Mouse (Mus musculus) ES-Bruce4 (cell line): ENCODE measurements around the gene Akna. TPM values are rescaled to one million over a fixed set of nuclear protein-coding genes. Genes with fewer than 3 reads are reported as not detected.
A peak's percentile ranks its signal among the peaks of the same experiment; 100 is the strongest.

Experiments
- H3K27ac ChIP-seq: 2 replicates; pipeline ENCODE4 v1.5.1; 2012; ENCODE audit warnings: low read length, inconsistent platforms; ENCODE audit not compliant: insufficient read depth
- H3K27me3 ChIP-seq: 2 replicates; pipeline ENCODE4 v1.6.1; 2012; ENCODE audit warnings: mild to moderate bottlenecking, low read length, inconsistent platforms; ENCODE audit not compliant: control insufficient read depth, poor library complexity, insufficient read depth, severe bottlenecking
- H3K36me3 ChIP-seq: 2 replicates; pipeline ENCODE4 v1.6.1; 2012; ENCODE audit warnings: inconsistent platforms, mild to moderate bottlenecking, low read length, moderate library complexity; ENCODE audit not compliant: control insufficient read depth, poor library complexity, insufficient read depth, severe bottlenecking
- H3K4me1 ChIP-seq: one replicate; pipeline ENCODE4 v1.8.1; 2011; ENCODE audit warnings: low read length; ENCODE audit not compliant: control insufficient read depth, insufficient read depth
- H3K4me3 ChIP-seq: 2 replicates; pipeline ENCODE4 v1.5.1; 2011; ENCODE audit warnings: low read depth, mild to moderate bottlenecking, low read length
- H3K9ac ChIP-seq: 2 replicates; pipeline ENCODE4 v1.6.1; 2012; ENCODE audit warnings: low read depth, mild to moderate bottlenecking, inconsistent platforms; ENCODE audit not compliant: poor library complexity, severe bottlenecking
- H3K9me3 ChIP-seq: replicated peaks from 2 replicates; pipeline ENCODE4 v1.6.1; 2012; ENCODE audit warnings: mild to moderate bottlenecking, low read length, inconsistent platforms; ENCODE audit not compliant: control insufficient read depth, poor library complexity, insufficient read depth, severe bottlenecking
- CTCF ChIP-seq: IDR thresholded peaks from one replicate; pipeline ENCODE4 v1.8.1; 2011; ENCODE audit warnings: low read depth, low read length
- EP300 ChIP-seq: IDR thresholded peaks from 2 replicates; pipeline ENCODE4 v1.6.1; 2011; ENCODE audit warnings: low read depth, low read length; ENCODE audit not compliant: insufficient read depth
- POLR2A ChIP-seq: IDR thresholded peaks from one replicate; pipeline ENCODE4 v1.8.1; 2011; ENCODE audit warnings: low read length; ENCODE audit not compliant: insufficient read depth
- polyA plus RNA-seq: library from polyadenylated mRNA; stranded (reverse); fragments of >200 nt; gene quantifications from 2 replicates; pipeline ENCODE4 v1.2.4, GENCODE M21; 2011; ENCODE audit warnings: low read depth; ENCODE audit not compliant: missing spikeins, insufficient read depth, insufficient read length

Gene Akna
- polyA plus RNA-seq, 1 experiment, result 4.0 TPM

DNA sequence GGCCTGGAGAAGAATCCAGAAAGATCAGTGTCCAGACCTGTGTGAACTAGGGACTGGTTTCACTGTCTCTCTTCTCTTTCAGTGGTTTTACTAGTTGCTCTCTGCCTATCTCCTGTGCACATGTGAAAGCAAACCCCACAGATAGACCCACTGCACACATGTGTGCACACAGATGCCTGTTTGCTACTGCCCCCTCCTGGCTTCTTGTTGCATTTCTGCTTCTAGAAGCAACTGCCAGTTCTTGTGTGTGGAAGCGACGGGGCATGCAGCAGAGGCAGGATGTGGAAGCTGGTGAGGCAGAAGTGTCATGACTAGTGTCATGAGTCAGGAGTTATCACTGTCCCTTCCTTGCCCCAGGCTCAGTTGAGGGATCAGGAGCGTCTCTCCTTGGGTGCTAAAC is 31.3 kb downstream of the Akna start:
- Histone ChIP-seq H3K36me3 (no peaks in the 10 kb centered on the region), H3K27ac (no peak overlapping the region), H3K9ac (no peak overlapping the region)

DNA sequence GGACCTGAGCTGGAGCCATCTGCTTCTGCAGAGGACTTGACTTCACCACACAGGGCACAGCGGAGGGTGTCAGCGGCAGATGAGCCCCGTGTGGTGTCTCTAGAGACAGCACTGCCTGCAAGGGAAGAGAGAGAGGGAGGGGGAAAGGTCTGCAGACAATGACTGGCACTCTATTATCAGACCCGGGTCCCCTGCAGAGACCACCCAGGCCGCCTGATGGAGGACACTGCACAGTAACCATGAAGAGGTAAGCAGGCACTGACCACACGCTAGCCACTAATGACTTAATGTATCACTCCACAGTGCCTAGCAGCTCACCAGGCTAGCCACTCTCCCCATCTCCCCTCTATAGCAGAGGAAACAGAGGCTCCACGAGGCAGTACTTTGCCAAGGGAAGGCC is 32.3 kb downstream of the Akna start:
- TF ChIP-seq POLR2A, result no peak
- TF ChIP-seq EP300, result no peak
- TF ChIP-seq CTCF, result no peak
- Histone ChIP-seq H3K36me3 (no peaks in the 10 kb centered on the region), H3K9ac (no peak overlapping the region), H3K27ac (no peak overlapping the region), H3K27me3 (no peaks in the 10 kb centered on the region), H3K9me3 (no peaks in the 10 kb centered on the region), H3K4me1 (no peaks in the 10 kb centered on the region), H3K4me3 (no peak overlapping the region)

More for the DNA sequence above, 31.3 kb downstream of the Akna start:
- Histone ChIP-seq H3K9me3 (no peaks in the 10 kb centered on the region), H3K4me3 (no peak overlapping the region), H3K27me3 (no peaks in the 10 kb centered on the region), H3K4me1 (no peaks in the 10 kb centered on the region)
- TF ChIP-seq CTCF, result peak; percentile 35
- no peak for TF ChIP-seq POLR2A

DNA sequence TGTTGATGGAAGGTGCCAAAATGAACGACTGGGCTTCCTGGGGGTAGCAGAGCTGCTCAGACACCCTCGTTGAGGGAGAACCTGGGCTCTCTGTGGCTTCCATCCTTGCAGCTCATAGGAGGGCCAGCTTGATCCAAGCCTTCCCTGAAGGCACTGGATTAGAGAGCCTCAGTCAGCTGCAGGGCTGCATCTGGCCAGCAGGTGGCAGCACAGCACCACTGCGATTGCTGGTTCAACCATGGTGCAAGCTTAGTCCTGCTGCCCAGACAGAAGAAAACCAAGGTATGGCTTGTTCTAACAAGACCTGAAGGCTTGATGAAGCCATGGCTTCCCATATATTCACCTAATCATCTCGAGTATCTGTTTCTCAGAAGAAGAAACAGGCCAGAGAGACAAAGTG is 34.6 kb downstream of the Akna start:
- H3K9me3 ChIP-seq, result no peaks in the 10 kb centered on the region
- no peaks in the 10 kb centered on the region for H3K27me3 ChIP-seq
- H3K36me3 ChIP-seq, result no peaks in the 10 kb centered on the region
- no peak overlapping the region for H3K4me3 ChIP-seq
- TF ChIP-seq CTCF, result peak; percentile 98
- TF ChIP-seq POLR2A, result no peak
- no peak overlapping the region for H3K9ac ChIP-seq
- H3K4me1 ChIP-seq, result no peaks in the 10 kb centered on the region
- no peak overlapping the region for H3K27ac ChIP-seq

DNA sequence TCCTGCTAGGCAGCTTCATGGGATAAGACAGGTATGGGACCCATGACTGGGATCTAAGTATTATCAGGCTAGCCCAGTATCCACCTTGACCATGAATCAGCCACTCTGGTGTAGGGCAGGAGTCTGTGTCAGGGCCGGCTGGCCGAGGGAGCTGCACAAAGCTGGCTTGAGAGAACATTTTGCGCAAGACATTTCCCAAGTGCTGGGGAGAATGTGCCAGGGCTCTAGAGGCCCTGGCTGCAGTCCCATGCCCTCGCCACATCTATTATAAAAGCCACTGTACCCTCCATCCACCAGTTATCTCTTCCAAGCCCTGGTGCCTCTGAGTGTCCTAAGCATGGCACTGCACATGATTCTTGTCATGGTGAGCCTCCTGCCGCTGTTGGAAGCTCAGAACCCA is 41.0 kb downstream of the Akna start, which contains the start of gene Orm2:
Gene Orm2 (plus strand): TSS at position 300 of the 400 bp plus-strand sequence.
- Histone ChIP-seq H3K4me1 (no peaks in the 10 kb centered on the region), H3K9ac (no peak within 1 kb of the TSS), H3K36me3 (no peaks in the 10 kb centered on the region), H3K4me3 (no peak within 1 kb of the TSS), H3K9me3 (no peaks in the 10 kb centered on the region), H3K27ac (no peak within 1 kb of the TSS), H3K27me3 (no peaks in the 10 kb centered on the region)
- TF ChIP-seq CTCF, result no peak
- no peak for TF ChIP-seq EP300
- no peak for TF ChIP-seq POLR2A

DNA sequence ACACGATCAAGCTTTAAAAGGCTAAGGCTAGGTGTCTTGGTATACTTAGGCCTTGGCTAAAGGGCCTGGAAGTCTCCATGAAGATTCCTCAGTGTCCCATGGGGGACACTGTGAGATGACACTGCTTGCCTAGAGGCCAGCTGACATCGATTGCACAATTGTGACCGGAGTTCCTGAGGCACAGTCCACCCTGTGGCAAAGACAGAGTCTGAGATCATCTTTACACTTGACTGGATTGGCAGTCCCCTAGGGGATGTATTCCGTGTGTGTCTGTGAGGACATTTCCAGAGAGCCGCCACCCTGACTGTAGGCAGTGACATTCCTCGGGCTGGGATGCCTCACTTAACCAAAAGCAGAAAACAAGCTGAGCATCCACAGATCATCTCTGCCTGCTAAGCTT is 43.3 kb downstream of the Akna start:
- no peaks in the 10 kb centered on the region for H3K9me3 ChIP-seq
- no peak overlapping the region for H3K4me3 ChIP-seq
- no peaks in the 10 kb centered on the region for H3K36me3 ChIP-seq
- no peaks in the 10 kb centered on the region for H3K4me1 ChIP-seq
- H3K27me3 ChIP-seq, result no peaks in the 10 kb centered on the region
- H3K27ac ChIP-seq, result no peak overlapping the region
- TF ChIP-seq EP300 (no peak), CTCF (no peak), POLR2A (no peak)
- H3K9ac ChIP-seq, result no peak overlapping the region

DNA sequence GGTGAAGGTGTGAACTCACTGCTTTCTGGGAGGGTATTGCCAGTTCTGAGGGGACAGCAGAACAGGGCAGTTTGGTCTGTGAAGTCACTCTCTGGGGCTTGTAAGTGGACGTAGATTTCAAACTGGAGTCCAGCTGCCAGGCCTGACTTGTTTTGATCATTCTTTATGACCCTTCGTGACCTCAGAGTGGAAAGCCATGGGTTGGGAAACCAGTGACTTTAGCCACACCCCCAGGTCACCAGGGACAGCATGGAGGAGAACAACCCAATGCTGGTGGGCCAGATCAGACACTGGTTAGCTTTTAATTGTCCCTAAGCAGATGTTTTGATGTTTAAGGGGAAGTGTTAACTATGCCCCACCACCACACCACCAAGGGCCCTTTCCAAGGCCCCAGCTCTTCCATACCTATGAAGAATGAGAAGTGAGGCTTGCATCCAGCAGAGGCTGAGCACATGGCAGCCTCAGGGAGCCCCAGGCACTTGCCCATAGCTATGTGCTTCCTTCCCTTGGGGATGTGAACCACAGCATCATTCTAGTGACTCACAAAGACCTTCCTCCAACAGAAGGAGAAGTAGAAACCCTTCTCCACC is 46.1 kb downstream of the Akna start:
- H3K27ac ChIP-seq, result no peak overlapping the region
- TF ChIP-seq CTCF, result no peak
- TF ChIP-seq POLR2A, result no peak
- TF ChIP-seq EP300, result no peak
- H3K4me1 ChIP-seq, result no peaks in the 10 kb centered on the region
- no peak overlapping the region for H3K4me3 ChIP-seq
- no peaks in the 10 kb centered on the region for H3K36me3 ChIP-seq
- no peaks in the 10 kb centered on the region for H3K27me3 ChIP-seq
- no peak overlapping the region for H3K9ac ChIP-seq
- H3K9me3 ChIP-seq, result no peaks in the 10 kb centered on the region
